Mouse (Mus musculus) embryonic facial prominence, embryonic 11.5 days (tissue): ENCODE measurements around the gene Ddi1. TPM values are rescaled to one million over a fixed set of nuclear protein-coding genes. Genes with fewer than 3 reads are reported as not detected.
"Not testable (repeated sequence)": the region's sequence is repeated elsewhere in the genome, so short reads cannot be mapped to it uniquely, and the experiment has no call there.

Experiments
- ATAC-seq: fragments of 200-750 bp; cut with Nextera tagmentation; replicated peaks from 2 replicates; pipeline ENCODE4 v1.8.0; 2017; ENCODE audit warnings: low read depth; ENCODE audit not compliant: insufficient number of reproducible peaks, low FRiP score, low TSS enrichment
- DNase-seq: peaks from one replicate; pipeline ENCODE4 v3.0.0-alpha.2; 2015; ENCODE audit warnings: low spot score
- H3K27ac ChIP-seq: fragments of 300-500 bp; sonication (generic); replicated peaks from 2 replicates; pipeline ENCODE4 v1.5.1; 2014; ENCODE audit warnings: mild to moderate bottlenecking, low read depth, low read length, control low read depth
- H3K27me3 ChIP-seq: fragments of 300-500 bp; sonication (generic); 2 replicates; pipeline ENCODE4 v1.6.1; 2014; ENCODE audit warnings: mild to moderate bottlenecking, low read length, moderate library complexity, mixed read lengths; ENCODE audit not compliant: control insufficient read depth, insufficient read depth
- H3K36me3 ChIP-seq: fragments of 300-500 bp; sonication (generic); replicated peaks from 2 replicates; pipeline ENCODE4 v1.6.1; 2014; ENCODE audit warnings: low read depth, mild to moderate bottlenecking, low read length, moderate library complexity, mixed read lengths; ENCODE audit not compliant: control insufficient read depth, insufficient read depth
- H3K4me1 ChIP-seq: fragments of 300-500 bp; sonication (generic); 2 replicates; pipeline ENCODE4 v1.6.1; 2014; ENCODE audit warnings: low read length, mixed read lengths; ENCODE audit not compliant: control insufficient read depth, insufficient read depth
- H3K4me2 ChIP-seq: fragments of 300-500 bp; sonication (generic); 2 replicates; pipeline ENCODE4 v1.6.1; 2014; ENCODE audit warnings: low read depth, mild to moderate bottlenecking, control low read depth, low read length, moderate library complexity
- H3K4me3 ChIP-seq: fragments of 300-500 bp; sonication (generic); 2 replicates; pipeline ENCODE4 v1.5.1; 2014; ENCODE audit warnings: low read depth, low read length, control low read depth
- H3K9ac ChIP-seq: fragments of 300-500 bp; sonication (generic); replicated peaks from 2 replicates; pipeline ENCODE4 v1.6.1; 2014; ENCODE audit warnings: mild to moderate bottlenecking, control low read depth, low read length
- H3K9me3 ChIP-seq: fragments of 300-500 bp; sonication (generic); replicated peaks from 2 replicates; pipeline ENCODE4 v1.6.1; 2016; ENCODE audit warnings: mild to moderate bottlenecking, low read length, inconsistent platforms, mixed read lengths; ENCODE audit not compliant: control insufficient read depth
- WGBS: fragments of 180-500 bp; shearing (Covaris S2); extraction: QIAGEN DNeasy Blood & Tissue Kit; methylation state at CpG from one replicate; pipeline ENCODE4 v1.1.7; 2014; 5-methylcytosine and 5-hydroxymethylcytosine counted together
- polyA plus RNA-seq: library from polyadenylated mRNA; unstranded; fragments of >200 nt; fragmentation: Nextera tagmentation; extraction: Ambion mirVana; gene quantifications from 2 replicates; pipeline ENCODE4 v1.2.1, GENCODE M21; 2014

The Ddi1 gene
- polyA plus RNA-seq, 1 experiment from 2014 or later: not detected

GRCm38 (mm10) chr9:6277526-6277925, 7.9 kb upstream of the Ddi1 start:
- Histone ChIP-seq H3K4me2 (no peak overlapping the region), H3K4me1 (no peaks in the 10 kb centered on the region), H3K9me3 (no peaks in the 10 kb centered on the region), H3K4me3 (no peak overlapping the region), H3K27me3 (no peaks in the 10 kb centered on the region), H3K36me3 (no peaks in the 10 kb centered on the region), H3K9ac (no peak overlapping the region), H3K27ac (no peak overlapping the region)
- no peak for ATAC-seq
- DNase-seq: no peak

GRCm38 (mm10) chr9:6276395-6276794, 6.7 kb upstream of the Ddi1 start:
- WGBS: 76% methylated on average over 1 of the region's 1 CpGs

GRCm38 (mm10) chr9:6264820-6265219, 4.8 kb downstream of the Ddi1 start:
- DNase-seq: no peak
- Histone ChIP-seq H3K4me2 (no peak overlapping the region), H3K27me3 (no peaks in the 10 kb centered on the region), H3K4me3 (no peak overlapping the region), H3K27ac (no peak overlapping the region), H3K9ac (no peak overlapping the region), H3K36me3 (no peaks in the 10 kb centered on the region), H3K4me1 (no peaks in the 10 kb centered on the region), H3K9me3 (no peaks in the 10 kb centered on the region)
- WGBS: 87% methylated on average over 2 of the region's 2 CpGs
- ATAC-seq: no peak

More at GRCm38 (mm10) chr9:6276395-6276794, 6.7 kb upstream of the Ddi1 start:
- DNase-seq (no peak), ATAC-seq (no peak)
- Histone ChIP-seq H3K27me3 (no peaks in the 10 kb centered on the region), H3K4me3 (no peak overlapping the region), H3K4me2 (no peak overlapping the region), H3K36me3 (no peaks in the 10 kb centered on the region), H3K27ac (no peak overlapping the region), H3K9ac (no peak overlapping the region), H3K4me1 (no peaks in the 10 kb centered on the region), H3K9me3 (no peaks in the 10 kb centered on the region)

GRCm38 (mm10) chr9:6257072-6257471, 12.6 kb downstream of the Ddi1 start:
- Histone ChIP-seq H3K4me1 (no peaks in the 10 kb centered on the region), H3K4me2 (no peak overlapping the region), H3K27me3 (no peaks in the 10 kb centered on the region), H3K27ac (no peak overlapping the region), H3K4me3 (no peak overlapping the region), H3K9me3 (no peaks in the 10 kb centered on the region), H3K9ac (no peak overlapping the region), H3K36me3 (no peaks in the 10 kb centered on the region)
- DNase-seq: no peak
- ATAC-seq: no peak

GRCm38 (mm10) chr9:6251990-6252389, 17.7 kb downstream of the Ddi1 start:
- ATAC-seq: no peak
- H3K4me1 ChIP-seq: no peaks in the 10 kb centered on the region
- H3K4me2 ChIP-seq: no peak overlapping the region
- H3K27me3 ChIP-seq: no peaks in the 10 kb centered on the region
- no peak overlapping the region for H3K9ac ChIP-seq
- H3K4me3 ChIP-seq: no peak overlapping the region
- DNase-seq: no peak
- no peaks in the 10 kb centered on the region for H3K36me3 ChIP-seq
- 72% methylated on average over 2 of the region's 2 CpGs for WGBS
- no peak overlapping the region for H3K27ac ChIP-seq
- H3K9me3 ChIP-seq: no peaks in the 10 kb centered on the region

- 72% methylated on average over 1 of the region's 1 CpGs for WGBS
- DNase-seq: no peak
- no peak for ATAC-seq
Measured at GRCm38 (mm10) chr9:6250320-6250719, 19.3 kb downstream of the Ddi1 start.

GRCm38 (mm10) chr9:6235982-6236381, 33.7 kb downstream of the Ddi1 start:
- H3K27me3 ChIP-seq, H3K9me3 ChIP-seq, H3K9ac ChIP-seq, DNase-seq, ATAC-seq, H3K4me3 ChIP-seq, H3K4me1 ChIP-seq, H3K36me3 ChIP-seq, H3K4me2 ChIP-seq, H3K27ac ChIP-seq: not testable (repeated sequence)
- 94% methylated on average over 1 of the region's 1 CpGs for WGBS

More at GRCm38 (mm10) chr9:6250320-6250719, 19.3 kb downstream of the Ddi1 start:
- H3K4me2 ChIP-seq: no peak overlapping the region
- H3K4me3 ChIP-seq: no peak overlapping the region
- H3K9me3 ChIP-seq: no peaks in the 10 kb centered on the region
- H3K9ac ChIP-seq: no peak overlapping the region
- H3K27me3 ChIP-seq: no peaks in the 10 kb centered on the region
- H3K4me1 ChIP-seq: no peaks in the 10 kb centered on the region
- no peaks in the 10 kb centered on the region for H3K36me3 ChIP-seq
- H3K27ac ChIP-seq: no peak overlapping the region

- H3K27me3 ChIP-seq: no peaks in the 10 kb centered on the region
- WGBS: 71% methylated on average over 1 of the region's 1 CpGs
- H3K9ac ChIP-seq: no peak overlapping the region
- no peak for ATAC-seq
- H3K9me3 ChIP-seq: no peaks in the 10 kb centered on the region
- H3K4me3 ChIP-seq: no peak overlapping the region
- H3K4me2 ChIP-seq: no peak overlapping the region
- no peak overlapping the region for H3K27ac ChIP-seq
- DNase-seq: no peak
- no peaks in the 10 kb centered on the region for H3K4me1 ChIP-seq
- H3K36me3 ChIP-seq: no peaks in the 10 kb centered on the region
Measured at GRCm38 (mm10) chr9:6217505-6217904, 52.1 kb downstream of the Ddi1 start.
